Mouse (Mus musculus): ENCODE measurements around the gene Hrasls5.

The Hrasls5 gene

DNA sequence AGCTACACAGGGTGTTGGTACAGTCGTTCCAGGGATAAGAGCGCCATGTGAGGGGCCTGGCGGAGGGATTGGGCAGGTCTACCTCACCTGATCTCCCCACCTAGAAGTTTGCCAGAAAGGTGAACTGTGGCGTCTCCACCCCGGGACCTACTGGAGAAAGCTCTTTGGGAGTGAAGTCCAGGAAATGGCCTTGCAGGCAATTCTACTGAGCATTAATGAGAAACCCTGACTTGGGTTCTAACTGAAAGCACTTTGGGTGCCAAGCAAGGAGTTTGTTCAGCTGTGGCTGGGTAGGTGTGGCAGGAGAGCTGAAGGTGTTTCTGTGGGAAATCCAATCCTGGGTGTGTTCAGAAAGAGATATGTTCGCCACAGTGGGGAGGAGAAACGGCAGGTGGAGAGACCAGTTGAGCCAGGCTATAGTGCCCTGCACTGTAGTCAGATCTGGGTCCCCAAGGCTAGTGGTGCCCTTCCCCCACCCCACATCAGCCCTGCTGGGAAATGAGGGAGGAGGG lies 4.6 kb upstream of the Hrasls5 start:
- no peak for DNase-seq

GRCm38 (mm10) chr19:7613151-7613550 lies 810 bp downstream of the Hrasls5 start:
- DNase-seq = no peak

GRCm38 (mm10) chr19:7616231-7616930 lies 4.0 kb downstream of the Hrasls5 start:
- DNase-seq = no peak

GRCm38 (mm10) chr19:7617085-7617484 lies 4.7 kb downstream of the Hrasls5 start:
- no peak for DNase-seq

GRCm38 (mm10) chr19:7617696-7618095 lies 5.4 kb downstream of the Hrasls5 start:
- peak; percentile 69 for DNase-seq

GRCm38 (mm10) chr19:7633021-7633420 lies 20.7 kb downstream of the Hrasls5 start:
- DNase-seq = no peak

GRCm38 (mm10) chr19:7633786-7634185 lies 21.4 kb downstream of the Hrasls5 start:
- DNase-seq = no peak

DNA sequence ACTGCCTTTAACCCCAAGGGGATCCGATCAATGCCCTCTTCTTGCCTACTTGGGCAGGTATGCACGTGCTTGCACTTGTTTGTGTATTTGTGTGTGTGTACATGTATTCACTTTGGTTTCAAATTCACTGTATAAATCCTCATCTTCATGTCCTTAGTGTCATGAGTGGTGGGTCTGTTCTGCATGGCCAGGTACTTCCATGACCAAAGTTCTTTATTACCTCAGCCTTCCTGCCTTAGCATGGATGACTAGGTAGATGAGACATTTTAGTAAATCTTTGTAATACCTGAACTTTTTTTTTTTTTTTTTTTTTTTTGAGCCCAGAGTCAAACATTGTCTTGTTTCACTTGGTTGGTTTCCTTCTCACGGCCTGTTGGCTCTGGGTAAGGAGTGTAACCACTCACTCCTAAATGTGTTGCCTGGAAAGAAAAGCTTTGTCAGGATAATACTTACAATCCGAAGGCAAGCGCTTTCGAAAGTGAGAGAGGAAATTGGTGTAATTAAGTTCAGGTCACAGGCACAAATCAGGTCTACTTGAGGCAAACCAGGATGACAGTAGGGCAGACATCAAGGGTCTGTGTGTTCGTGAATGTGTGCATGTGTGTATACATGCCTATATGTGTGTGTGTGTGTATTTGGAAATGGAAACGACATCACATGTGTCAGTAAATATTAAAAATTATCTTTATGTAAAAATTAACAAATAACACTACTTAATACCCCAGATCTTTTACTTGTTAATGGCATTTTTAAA lies 36.7 kb downstream of the Hrasls5 start:
- DNase-seq = no peak

- no peak for DNase-seq
Measured at GRCm38 (mm10) chr19:7672033-7672432, 59.7 kb downstream of the Hrasls5 start.

DNA sequence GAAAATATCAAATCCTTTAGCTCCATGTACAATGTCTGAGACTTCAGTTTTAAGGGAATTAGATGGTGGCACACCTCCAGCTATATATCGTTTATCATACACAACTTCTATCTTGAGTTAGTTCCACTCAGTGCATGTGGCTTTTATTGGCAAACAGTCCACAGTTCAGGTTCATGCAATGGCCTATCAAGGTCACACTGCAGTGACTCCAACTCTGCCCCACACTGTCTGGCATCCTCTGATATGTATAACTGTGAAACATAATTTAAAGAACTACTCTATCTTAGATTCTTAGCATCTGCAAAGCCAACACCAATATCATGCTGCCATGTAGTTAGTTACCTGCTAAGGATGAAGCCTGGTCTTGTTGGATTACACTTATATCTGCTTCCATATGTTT lies 75.6 kb downstream of the Hrasls5 start:
- no peak for DNase-seq
